Mouse (Mus musculus) thymus, adult 2 months (tissue): ENCODE results near the gene Tmem268. TPM values are rescaled to one million over a fixed set of nuclear protein-coding genes. Genes with fewer than 3 reads are reported as not detected.

ENCODE experiments used
- DNase-seq: peaks from one replicate; pipeline ENCODE4 v3.0.0; 2021
- H3K27ac ChIP-seq: fragments of 200-500 bp; 2 replicates; pipeline ENCODE4 v1.5.1; 2012; ENCODE audit warnings: low read length, control low read depth; ENCODE audit not compliant: control insufficient read depth, insufficient read depth
- H3K27me3 ChIP-seq: fragments of 200-500 bp; 2 replicates; pipeline ENCODE4 v1.6.1; 2012; ENCODE audit warnings: mild to moderate bottlenecking, low read length, moderate library complexity, mixed read lengths; ENCODE audit not compliant: control insufficient read depth, insufficient read depth
- H3K36me3 ChIP-seq: fragments of 200-500 bp; 2 replicates; pipeline ENCODE4 v1.6.1; 2012; ENCODE audit warnings: mild to moderate bottlenecking, low read length, moderate library complexity; ENCODE audit not compliant: control insufficient read depth, insufficient read depth
- H3K4me1 ChIP-seq: fragments of 200-500 bp; replicated peaks from 2 replicates; pipeline ENCODE4 v1.6.1; 2012; ENCODE audit warnings: low read length; ENCODE audit not compliant: control insufficient read depth, insufficient read depth
- H3K4me3 ChIP-seq: fragments of 200-500 bp; 2 replicates; pipeline ENCODE4 v1.5.1; 2012; ENCODE audit warnings: mild to moderate bottlenecking, low read length, control low read depth, moderate library complexity; ENCODE audit not compliant: control insufficient read depth, insufficient read depth
- CTCF ChIP-seq: fragments of 200-500 bp; IDR thresholded peaks from 2 replicates; pipeline ENCODE4 v1.5.1; 2012; ENCODE audit warnings: mild to moderate bottlenecking, control low read depth, low read length, moderate library complexity, borderline replicate concordance; ENCODE audit not compliant: control insufficient read depth, poor library complexity, insufficient read depth; ENCODE audit errors: extremely low read depth
- POLR2A ChIP-seq: fragments of 200-500 bp; IDR thresholded peaks from 2 replicates; pipeline ENCODE4 v1.6.1; 2012; ENCODE audit warnings: mild to moderate bottlenecking, low read length, control low read depth, moderate library complexity; ENCODE audit not compliant: control insufficient read depth, poor library complexity, insufficient read depth; ENCODE audit errors: extremely low read depth
- WGBS: fragments of 180-500 bp; shearing (Covaris S2); methylation state at CpG from one replicate; pipeline ENCODE4 v1.1.7; 2018; 5-methylcytosine and 5-hydroxymethylcytosine counted together
- polyA plus RNA-seq: library from polyadenylated mRNA; depleted of rRNA; stranded (reverse); fragments of >200 nt; gene quantifications from 2 replicates; pipeline ENCODE4 v1.2.3, GENCODE M21; 2012

Gene Tmem268
- polyA plus RNA-seq, 1 experiment: 15.7 TPM

DNA sequence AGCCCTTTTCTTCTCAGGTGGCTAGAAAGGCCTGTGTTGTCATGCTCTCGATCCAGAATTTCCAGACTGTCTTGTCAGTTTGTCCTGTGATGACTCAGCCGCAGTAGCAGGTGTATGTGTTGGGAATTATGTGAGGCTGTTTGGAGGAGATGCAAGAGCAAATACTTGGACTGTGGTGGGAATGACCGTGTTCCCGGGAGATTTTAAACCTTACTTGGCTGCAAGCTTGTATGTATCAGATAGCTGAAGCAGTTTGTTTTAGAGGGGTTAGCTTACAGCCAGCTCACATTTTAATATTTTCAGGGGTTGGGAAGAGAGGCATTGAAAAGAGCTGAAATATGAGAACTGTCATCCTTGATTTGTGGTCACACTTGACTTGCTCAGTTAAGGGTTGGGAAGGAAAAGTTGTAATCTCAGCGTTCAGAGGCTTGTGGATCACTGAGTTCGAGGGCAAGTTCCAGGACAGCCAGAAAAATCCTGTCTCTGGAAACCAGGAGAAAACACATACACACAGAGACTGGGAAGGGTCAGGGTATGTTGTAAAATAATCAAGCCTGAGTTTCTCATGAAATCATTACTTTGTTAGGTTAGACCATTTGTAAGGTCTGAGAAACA is 12.0 kb upstream of the Tmem268 start:
- WGBS: 83% methylated on average over 6 of the region's 6 CpGs
- Histone ChIP-seq H3K27ac (no peak overlapping the region), H3K4me3 (no peak overlapping the region), H3K27me3 (no peaks in the 10 kb centered on the region), H3K36me3 (peaks cover 23% of the 10 kb centered on the region), H3K4me1 (peaks cover 15% of the 10 kb centered on the region)
- no peak for TF ChIP-seq CTCF
- TF ChIP-seq POLR2A: no peak
- no peak for DNase-seq

DNA sequence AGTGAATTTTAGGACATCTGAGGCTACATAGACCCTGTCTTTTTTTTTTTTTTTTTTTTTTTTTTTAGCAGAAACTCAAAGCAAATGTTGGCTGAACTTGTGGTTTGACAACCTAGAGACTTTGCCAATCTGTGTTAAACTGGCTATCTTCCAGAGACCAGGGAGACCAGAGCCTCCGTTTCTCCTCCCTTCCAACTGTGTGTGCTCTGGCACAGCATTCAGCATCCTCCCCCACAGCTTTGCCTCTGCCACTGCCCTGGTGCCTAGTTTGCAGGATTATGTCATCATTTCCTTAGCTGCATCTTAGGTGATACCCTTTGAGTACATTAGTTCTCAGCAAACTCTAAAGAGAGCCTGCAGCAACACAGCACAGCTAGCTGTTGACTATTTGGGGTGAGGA is 10.8 kb upstream of the Tmem268 start:
- Histone ChIP-seq H3K36me3 (peaks cover 35% of the 10 kb centered on the region), H3K4me3 (no peak overlapping the region), H3K27me3 (no peaks in the 10 kb centered on the region), H3K4me1 (peaks cover 15% of the 10 kb centered on the region), H3K27ac (no peak overlapping the region)
- 21% methylated on average over 1 of the region's 1 CpGs for WGBS
- TF ChIP-seq CTCF (no peak), POLR2A (no peak)
- DNase-seq: no peak

GRCm38 (mm10) chr4:63548491-63548890 is 10.1 kb upstream of the Tmem268 start:
- H3K27me3 ChIP-seq: no peaks in the 10 kb centered on the region
- H3K27ac ChIP-seq: no peak overlapping the region
- peaks cover 37% of the 10 kb centered on the region for H3K36me3 ChIP-seq
- no peak overlapping the region for H3K4me3 ChIP-seq
- H3K4me1 ChIP-seq: peaks cover 15% of the 10 kb centered on the region
- peak; percentile 16 for DNase-seq
- 58% methylated on average over 3 of the region's 3 CpGs for WGBS
- TF ChIP-seq CTCF: no peak
- TF ChIP-seq POLR2A: no peak

DNA sequence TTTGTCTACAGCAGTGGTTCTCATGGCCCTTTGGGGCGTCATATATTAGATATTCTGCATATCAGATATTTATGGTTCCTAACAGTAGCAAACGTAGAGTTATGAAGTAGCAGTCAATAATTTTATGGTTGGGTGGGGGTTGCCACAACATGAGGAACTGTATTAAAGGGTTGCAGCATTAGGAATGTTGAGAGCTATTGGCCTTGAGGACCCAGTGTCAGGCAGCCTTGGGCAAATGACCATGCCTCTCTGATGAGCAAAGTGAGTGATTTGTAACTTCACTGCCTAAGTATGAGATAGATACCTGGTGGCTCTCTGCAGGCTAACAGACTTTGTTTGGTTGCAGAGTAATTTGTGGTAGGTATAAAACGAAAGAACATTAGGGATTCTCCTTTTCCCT is 7.7 kb upstream of the Tmem268 start:
- H3K27me3 ChIP-seq: no peaks in the 10 kb centered on the region
- WGBS: 96% methylated on average over 3 of the region's 3 CpGs
- TF ChIP-seq POLR2A (no peak), CTCF (no peak)
- H3K27ac ChIP-seq: no peak overlapping the region
- DNase-seq: no peak
- peaks cover 37% of the 10 kb centered on the region for H3K36me3 ChIP-seq
- no peak overlapping the region for H3K4me3 ChIP-seq
- peaks cover 6% of the 10 kb centered on the region for H3K4me1 ChIP-seq

DNA sequence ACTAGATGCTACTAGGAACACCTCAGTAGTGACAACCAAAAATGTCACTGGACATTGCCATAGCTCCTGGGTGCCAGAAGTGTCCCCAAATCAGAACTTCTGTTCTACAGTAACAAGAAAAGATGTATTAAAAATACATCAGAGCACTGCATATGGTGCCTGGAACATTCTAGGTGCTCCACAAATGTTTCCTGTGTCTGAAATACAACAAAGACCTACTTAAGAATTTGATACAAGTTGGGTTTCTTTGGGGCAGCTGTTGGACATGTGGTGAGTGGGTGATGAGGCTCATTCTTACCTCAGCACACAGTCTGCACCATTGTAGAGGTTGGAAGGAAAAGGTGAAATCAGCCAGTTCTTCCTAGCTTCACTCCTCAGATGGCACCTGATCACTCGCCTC is 5.7 kb upstream of the Tmem268 start:
- WGBS: 100% methylated on average over 1 of the region's 1 CpGs
- Histone ChIP-seq H3K27ac (no peak overlapping the region), H3K27me3 (no peaks in the 10 kb centered on the region), H3K36me3 (peaks cover 37% of the 10 kb centered on the region), H3K4me3 (no peak overlapping the region), H3K4me1 (peaks cover 13% of the 10 kb centered on the region)
- no peak for TF ChIP-seq CTCF
- no peak for TF ChIP-seq POLR2A
- no peak for DNase-seq

- no peak for DNase-seq
- H3K4me1 ChIP-seq: peaks cover 14% of the 10 kb centered on the region
- no peak overlapping the region for H3K4me3 ChIP-seq
- TF ChIP-seq POLR2A (no peak), CTCF (no peak)
- H3K27me3 ChIP-seq: no peaks in the 10 kb centered on the region
- 97% methylated on average over 4 of the region's 4 CpGs for WGBS
- no peak overlapping the region for H3K27ac ChIP-seq
- H3K36me3 ChIP-seq: peaks cover 34% of the 10 kb centered on the region
These were observed 4.6 kb upstream of the Tmem268 start for GRCm38 (mm10) chr4:63553789-63554576.

- peaks cover 20% of the 10 kb centered on the region for H3K4me1 ChIP-seq
- DNase-seq: no peak
- peaks cover 28% of the 10 kb centered on the region for H3K36me3 ChIP-seq
- H3K4me3 ChIP-seq: no peak overlapping the region
- H3K27me3 ChIP-seq: no peaks in the 10 kb centered on the region
- TF ChIP-seq CTCF: no peak
- TF ChIP-seq POLR2A: no peak
- H3K27ac ChIP-seq: no peak overlapping the region
- 72% methylated on average over 3 of the region's 3 CpGs for WGBS
These were observed 4.0 kb upstream of the Tmem268 start for GRCm38 (mm10) chr4:63554616-63555015.
